Mouse (Mus musculus) kidney, adult 2 months (tissue): Measurements from ENCODE around the gene Tbc1d22b.

ENCODE experiments used
- CTCF ChIP-seq: fragments of 200-500 bp; conservative IDR thresholded peaks from 2 replicates; pipeline ENCODE4 v1.5.1; 2011; ENCODE audit warnings: low read depth, mild to moderate bottlenecking, control low read depth, low read length, moderate library complexity, mixed read lengths; ENCODE audit not compliant: insufficient read depth, insufficient read length
- POLR2A ChIP-seq: fragments of 200-500 bp; IDR thresholded peaks from one replicate; pipeline ENCODE4 v1.6.1; 2011; ENCODE audit warnings: low read depth, low read length, control low read depth

- TF ChIP-seq POLR2A: no peak
- no peak for TF ChIP-seq CTCF
Observed at GRCm38 (mm10) chr17:29629620-29630019, 80.0 kb downstream of the Tbc1d22b start.
